Mouse (Mus musculus) kidney, postnatal 14 days (tissue): Measurements from ENCODE around the gene Spata18.
A peak's percentile ranks its signal among the peaks of the same experiment; 100 is the strongest.

Experiments
- DNase-seq: peaks from one replicate; pipeline ENCODE4 v3.0.0; 2022; ENCODE audit warnings: mixed read lengths

The Spata18 gene

GRCm38 (mm10) chr5:73651061-73651854 lies at the start of gene Spata18:
Gene Spata18 (plus strand): TSS chr5:73651379.
- DNase-seq, result peak; percentile 25

GRCm38 (mm10) chr5:73602865-73603264 lies 48.3 kb upstream of the Spata18 start:
- DNase-seq, result no peak

DNA sequence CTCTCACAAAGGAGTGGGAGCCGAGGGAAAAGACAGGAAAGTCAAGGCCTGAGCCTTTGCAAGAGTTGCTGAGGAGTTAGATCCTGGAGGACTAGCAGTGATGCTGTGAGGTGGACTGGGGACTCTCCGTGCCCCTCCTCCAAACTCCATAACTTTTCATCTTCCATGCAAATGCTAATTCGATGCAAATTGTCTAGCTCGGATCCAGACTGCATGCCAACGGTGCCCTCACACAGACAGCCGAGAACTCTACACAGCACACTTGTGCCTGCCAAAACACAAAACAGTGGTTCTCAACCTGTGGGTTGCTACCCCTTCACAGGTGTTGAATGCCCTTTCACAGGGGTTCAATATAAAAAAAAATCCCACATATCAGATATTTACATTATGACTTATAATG lies 46.6 kb upstream of the Spata18 start:
- no peak for DNase-seq

DNA sequence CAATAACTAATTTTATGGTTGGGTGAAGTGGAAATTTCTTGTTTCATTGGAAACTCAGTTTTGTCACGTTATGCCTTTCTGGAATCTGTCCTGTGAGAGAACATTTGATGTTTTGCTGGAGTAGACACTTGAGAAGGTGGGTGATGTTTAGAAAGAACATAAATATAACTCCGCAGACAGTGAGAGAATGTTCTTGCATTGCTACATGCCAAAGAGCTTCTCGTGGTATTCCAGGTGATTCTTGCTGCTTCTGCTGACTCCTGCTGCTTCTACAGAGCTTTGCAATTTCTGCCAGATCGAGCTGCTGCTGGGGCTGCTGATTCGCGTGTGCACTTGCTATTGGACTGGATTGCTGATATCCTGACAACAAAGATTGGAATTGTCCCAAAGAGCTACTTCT lies 46.2 kb upstream of the Spata18 start:
- no peak for DNase-seq

DNA sequence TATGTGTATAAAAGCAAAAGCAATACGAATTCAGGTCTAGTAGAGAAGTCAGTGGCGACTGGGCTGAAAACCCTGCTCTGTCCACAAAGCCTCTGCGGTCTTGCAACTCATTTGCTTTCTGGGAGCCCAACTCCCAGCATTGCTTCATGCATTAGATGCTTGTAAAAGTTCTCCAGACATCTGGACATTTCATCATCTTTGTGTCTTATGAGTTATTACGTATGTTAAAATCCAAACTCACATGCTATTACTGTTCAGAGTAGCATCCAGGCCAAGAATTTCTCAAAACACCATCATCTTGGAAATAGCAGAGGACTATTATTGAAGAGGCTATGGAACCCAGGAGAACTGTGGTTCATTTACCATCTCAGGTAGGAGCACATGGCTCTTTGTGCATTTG lies 40.1 kb upstream of the Spata18 start:
- no peak for DNase-seq

GRCm38 (mm10) chr5:73613296-73613695 lies 37.9 kb upstream of the Spata18 start:
- no peak for DNase-seq

DNA sequence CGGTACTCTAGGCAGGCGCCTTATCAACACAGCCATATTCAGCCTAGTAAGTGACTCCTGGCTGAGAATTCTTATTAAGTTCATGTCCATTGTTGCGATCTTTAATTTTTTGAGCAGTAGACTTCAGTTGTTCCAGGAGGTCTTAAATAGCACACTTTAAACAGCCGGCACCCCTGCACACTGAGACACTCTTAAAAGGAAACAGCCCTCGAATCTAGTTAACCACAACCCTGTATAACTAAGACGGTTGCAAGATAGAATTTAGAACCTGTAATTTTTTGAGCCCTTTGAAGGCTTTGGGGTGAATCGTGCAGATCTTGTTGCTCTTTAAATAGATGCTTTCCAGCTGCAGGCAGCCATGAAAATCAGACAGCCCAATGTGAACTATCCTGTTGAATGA lies 36.0 kb upstream of the Spata18 start:
- DNase-seq, result no peak

DNA sequence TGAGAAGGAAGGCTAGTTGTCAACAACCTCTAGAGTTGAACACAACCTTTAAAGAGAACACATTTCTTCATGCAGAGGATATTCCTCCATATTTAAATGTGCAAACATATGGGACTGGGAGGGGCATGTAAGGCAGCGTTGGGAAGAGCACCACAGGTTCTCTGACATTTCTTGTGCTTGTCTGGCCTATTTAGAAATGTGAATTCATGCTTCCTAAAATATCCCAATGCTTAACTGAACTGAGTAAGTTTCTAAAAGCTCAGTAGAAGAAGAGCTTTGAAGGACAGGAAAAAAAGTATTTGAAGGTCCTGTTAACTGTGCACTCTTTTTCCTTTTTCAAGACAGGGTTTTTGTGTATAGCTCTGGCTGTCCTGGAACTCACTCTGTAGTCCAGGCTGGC lies 32.2 kb upstream of the Spata18 start:
- DNase-seq, result no peak

DNA sequence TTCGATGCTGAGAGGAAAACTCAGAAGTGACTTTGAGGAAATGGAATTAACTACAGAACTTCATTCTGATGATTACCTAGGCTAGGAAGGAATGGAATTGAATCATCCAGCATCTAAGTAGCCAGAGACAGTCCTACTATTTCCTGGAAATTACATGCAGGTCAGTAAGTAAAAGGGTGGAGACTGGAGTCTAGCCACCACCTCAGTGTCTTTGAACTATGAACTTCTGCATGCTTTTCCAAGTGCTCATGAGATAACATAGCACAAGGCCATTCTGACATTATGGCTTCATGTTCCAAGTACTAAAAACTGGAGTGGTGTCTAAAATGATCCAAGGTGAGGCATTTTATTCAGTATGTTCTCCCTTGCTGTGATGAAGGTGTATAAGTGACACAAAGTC lies 25.7 kb upstream of the Spata18 start:
- no peak for DNase-seq

DNA sequence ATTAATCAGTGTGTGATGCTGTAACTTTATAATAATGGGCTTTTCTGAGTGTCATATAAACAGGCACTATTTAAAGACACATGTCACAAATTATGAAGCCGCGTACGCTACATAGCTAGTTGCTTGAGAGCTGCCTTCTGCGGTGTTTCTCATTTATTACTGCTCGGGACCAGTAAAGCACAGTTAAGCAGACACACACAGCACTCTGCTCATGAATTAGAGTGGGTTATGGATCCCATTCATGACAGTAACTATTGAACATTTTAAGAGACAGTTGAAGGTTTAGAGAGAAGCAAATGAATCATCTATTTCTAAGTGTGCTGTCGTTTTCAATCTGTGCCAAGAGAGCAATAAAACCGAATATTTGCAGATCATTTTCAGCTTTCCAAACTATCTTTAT lies 24.3 kb upstream of the Spata18 start:
- DNase-seq, result no peak

DNA sequence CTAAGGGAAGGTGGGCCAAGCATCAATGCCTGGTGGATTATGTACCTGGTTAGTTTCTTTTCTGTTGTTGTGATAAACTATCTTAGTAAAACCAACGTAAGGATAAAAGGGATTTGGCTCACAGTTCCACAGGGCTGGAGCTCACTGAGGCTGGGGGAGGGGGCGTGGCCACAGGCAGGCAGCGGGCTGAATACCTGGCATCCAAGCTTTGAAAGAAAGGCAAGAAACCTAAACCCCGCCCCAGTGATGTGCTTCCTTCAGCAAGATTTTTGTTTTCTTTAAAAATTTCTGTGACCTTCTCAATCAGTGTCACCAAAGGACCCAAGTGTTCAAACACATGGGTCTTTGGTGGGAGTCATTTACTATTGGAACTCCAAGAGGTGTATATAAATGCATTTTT lies 23.6 kb upstream of the Spata18 start:
- DNase-seq, result no peak

- DNase-seq, result no peak
Observed at GRCm38 (mm10) chr5:73627991-73628390, 23.2 kb upstream of the Spata18 start.

DNA sequence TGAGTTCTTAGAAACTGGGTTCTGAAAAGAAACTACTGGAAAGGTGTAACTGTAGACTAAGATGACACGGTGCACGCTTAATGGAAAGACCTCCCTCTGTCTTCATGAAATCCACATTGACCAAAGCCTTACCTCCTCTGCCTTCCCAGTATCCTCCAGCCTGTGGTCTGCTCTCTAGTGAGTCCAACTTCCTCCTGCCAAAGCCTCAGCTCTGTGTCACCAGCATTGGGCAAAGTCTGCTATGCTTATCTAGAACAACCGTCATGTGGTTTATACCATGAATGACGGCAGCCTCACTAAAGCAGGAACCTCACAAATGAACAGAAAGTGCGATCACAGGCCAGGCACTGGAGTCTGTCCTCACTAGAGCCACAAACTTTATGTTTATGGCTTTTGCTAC lies 21.0 kb upstream of the Spata18 start:
- DNase-seq, result no peak

DNA sequence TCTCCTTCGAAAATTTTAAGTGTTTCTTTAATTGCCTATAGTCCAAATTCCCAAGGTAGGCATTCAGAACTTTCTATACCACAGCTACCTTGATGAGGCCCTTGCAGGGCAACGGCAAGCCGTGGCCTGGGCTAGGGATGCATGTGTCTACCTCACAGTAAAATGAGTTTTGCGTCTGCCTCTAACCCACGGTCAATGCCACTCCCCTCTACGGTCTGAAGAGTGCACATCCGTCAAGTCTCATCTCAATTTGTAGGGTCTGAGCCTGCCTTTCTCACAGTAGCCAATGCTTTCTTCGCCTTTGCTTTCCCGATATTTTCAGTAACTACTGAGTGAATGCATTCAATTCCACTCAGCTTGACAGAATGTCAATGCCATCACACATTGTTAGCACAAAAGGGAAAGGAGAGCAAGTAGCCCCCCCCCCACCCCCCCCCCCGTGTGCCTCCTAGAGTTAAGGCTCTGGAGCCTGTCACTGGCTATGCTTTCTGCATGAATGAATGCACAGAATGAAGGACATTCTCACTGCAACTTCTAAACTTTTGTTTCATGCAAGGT lies 20.1 kb upstream of the Spata18 start:
- DNase-seq, result no peak

- DNase-seq, result peak; percentile 45
Observed at GRCm38 (mm10) chr5:73632291-73632690, 18.9 kb upstream of the Spata18 start, which contains the start of gene Lrrc66. Gene Lrrc66 (minus strand): TSS chr5:73632526.

DNA sequence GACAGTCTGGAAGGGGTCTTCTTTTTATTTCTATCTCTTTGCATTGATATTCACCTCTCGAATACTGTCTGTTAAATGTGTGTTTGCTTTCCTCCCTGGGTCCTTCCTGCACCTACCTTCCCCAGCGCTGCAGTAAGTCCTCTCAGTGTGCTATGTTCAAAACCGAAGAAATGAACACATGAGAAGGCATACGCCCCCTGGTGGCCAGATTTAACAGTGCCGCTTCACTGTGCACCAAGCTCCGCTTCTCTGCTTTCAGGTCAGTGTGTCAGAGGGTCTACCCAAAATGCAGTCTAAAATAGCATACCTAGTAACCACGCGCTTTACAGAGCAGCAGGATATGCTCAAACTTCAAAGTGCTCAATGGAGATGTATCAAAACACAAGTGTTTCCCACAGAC lies 18.0 kb upstream of the Spata18 start:
- peak; percentile 70 for DNase-seq

DNA sequence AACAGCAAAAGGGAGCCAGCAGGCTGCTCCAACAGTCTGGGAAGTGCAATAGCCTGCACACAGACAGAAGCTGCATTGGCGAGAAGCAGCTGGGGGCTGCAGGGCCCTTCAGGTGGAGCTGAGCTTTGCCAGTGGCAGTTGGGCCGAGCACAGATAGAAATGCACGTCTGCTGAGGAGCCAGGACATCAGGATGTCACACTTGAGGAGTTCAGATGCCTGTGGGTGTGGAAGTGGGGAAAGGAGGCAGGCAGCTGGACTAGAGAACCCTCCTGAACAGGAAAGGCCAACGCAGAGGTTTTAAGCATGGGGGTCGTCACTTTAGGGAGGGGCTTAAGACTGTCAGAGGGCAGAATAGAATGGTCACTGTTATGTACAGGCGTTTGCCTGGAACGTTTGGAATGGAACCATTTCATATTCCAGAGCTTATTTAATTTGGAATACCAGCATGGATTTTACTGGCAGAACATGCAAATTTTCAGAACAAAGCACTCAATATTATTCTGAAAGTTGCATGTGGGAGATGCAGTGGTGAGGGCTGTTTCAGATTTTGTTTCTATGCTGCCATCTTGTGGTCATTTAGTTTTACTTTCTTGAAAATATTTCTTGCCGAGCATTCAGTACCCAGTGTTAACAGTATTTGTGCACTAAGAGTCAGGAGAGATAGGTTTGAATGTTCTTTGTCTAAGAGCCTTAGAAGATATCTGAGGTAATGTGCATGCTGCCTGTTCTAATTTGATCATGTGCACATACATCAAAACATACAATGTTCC lies 13.7 kb upstream of the Spata18 start:
- DNase-seq, result peak; percentile 40

GRCm38 (mm10) chr5:73641058-73641457 lies 10.1 kb upstream of the Spata18 start:
- DNase-seq, result no peak

- no peak for DNase-seq
Observed at GRCm38 (mm10) chr5:73642091-73642490, 9.1 kb upstream of the Spata18 start.

DNA sequence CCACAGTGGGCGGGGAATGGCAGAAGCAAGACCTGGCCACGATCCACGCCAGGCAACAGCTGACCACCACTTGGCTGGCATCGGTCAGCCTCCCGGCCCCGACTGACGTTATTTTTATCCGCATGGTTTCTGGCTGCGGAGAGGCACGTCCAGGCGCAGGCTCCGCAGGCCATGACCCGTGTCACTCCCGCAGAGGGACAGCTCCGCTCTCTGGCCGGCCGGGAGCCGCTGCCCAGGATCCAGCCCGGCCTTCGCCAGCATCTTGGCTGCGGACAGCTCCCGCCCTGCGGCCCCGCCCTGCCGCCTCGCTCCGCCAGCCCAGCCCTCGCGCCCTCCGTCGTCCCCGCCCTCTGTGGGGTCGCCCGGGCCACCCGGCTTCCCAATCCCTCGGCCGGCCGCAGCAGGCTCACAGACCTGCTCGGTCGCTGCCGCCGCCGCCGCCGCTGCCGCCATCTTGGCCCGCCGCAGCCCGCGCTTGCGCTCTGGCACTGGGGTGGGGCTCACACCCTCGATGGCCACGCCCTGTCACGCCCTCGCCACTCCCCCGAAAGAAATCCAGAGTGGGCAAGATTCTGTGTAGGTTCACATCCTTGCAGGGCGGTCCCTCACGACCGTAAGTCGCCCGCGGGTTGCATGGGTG lies 3.8 kb upstream of the Spata18 start, which contains the start of gene Sgcb:
TSS of gene Sgcb (minus strand) at position 530 of the 640 bp plus-strand sequence.
- peak; percentile 92 for DNase-seq

DNA sequence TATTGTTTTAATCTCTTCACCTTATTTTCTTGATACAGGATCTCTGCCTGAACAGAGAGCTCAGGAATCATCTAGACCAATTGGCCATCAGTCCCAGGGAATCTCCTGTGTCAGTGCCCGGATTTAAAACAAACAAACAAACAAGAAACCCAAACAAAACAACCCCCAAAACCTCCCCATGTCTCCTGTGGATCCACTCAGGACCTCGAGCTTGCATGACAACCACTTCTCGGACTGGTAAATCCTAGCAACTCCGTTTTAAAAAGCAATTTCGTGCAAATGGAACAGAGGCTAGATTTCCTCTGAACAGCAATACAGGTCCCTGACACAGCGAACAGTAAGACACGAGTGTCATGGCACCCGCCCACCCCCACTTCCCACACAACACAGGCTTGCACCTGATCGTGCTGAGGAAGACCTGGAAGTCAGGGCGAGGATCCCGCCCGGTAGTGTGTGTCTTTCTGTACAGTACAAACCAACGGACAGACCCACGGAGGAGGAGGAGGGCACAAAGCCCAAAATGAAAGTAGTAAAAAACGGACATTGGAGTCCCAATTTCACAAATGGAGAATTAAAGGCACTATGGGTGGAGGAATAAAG lies 714 bp upstream of the Spata18 start:
- peak; percentile 19 for DNase-seq

- no peak for DNase-seq
Observed at GRCm38 (mm10) chr5:73651855-73652201, 649 bp downstream of the Spata18 start.

DNA sequence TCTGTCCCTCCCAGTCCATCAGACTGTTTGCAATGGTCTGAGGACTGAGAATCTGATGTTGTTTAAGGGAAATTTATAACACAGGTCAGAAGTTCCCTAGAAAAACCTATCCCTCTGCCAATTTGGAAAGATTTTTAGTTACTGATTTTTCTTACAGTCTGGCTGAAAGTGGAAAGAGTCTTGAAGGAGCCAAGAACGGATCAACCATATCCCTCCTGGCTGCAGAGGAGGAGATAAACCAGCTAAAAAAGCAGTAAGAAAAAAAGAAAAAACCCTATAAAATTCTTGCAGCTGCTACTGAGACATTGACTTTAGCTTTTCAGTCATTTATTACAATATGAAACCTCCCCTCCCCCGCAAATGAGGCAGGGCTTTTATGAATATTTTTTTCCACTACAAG lies 15.5 kb downstream of the Spata18 start:
- no peak for DNase-seq
